Mouse (Mus musculus): ENCODE data around the gene Slc38a3. TPM values are rescaled to one million over a fixed set of nuclear protein-coding genes. Genes with fewer than 3 reads are reported as not detected.

The Slc38a3 gene
- polyA plus RNA-seq, 1 experiment from 2014 or later = 7.2 TPM

DNA sequence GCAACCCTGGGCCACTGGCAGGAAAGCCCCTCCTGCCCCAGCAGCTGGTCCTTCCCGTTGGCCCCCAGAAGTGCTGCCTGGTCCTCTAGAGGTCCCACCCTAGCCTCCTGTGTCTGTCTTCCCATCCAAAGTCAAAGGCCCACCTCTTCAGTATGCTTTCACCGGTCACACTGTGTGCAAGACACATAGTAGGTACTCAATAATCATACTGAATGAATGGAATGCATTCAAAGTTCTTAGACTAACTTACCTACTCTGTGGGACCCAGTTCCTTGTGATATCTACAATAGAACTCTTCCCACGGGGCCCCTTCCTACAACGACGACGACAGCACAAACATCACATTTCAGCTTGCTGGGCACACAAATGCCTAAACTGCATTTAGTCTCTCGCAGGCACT, 4.0 kb downstream of the Slc38a3 start:
- Histone ChIP-seq H3K36me3 (ENCODE audit: control insufficient read depth, insufficient read depth, low read length) (no peaks in the 10 kb centered on the region), H3K4me3 (ENCODE audit: low read depth, low read length) (no peak overlapping the region), H3K9me3 (ENCODE audit: control insufficient read depth, low read length) (no peaks in the 10 kb centered on the region), H3K9ac (ENCODE audit: low read length) (no peak overlapping the region), H3K4me1 (ENCODE audit: control insufficient read depth, insufficient read depth, low read length) (peaks cover 23% of the 10 kb centered on the region), H3K4me2 (ENCODE audit: low read depth) (no peak overlapping the region), H3K27me3 (ENCODE audit: control insufficient read depth, insufficient read depth, low read length) (peaks cover 11% of the 10 kb centered on the region), H3K27ac (ENCODE audit: low read depth, low read length) (no peak overlapping the region)
- no peak for DNase-seq (ENCODE audit: low spot score)
- WGBS = 82% methylated on average over 7 of the region's 7 CpGs
- ATAC-seq (ENCODE audit: insufficient read depth, low FRiP score, low TSS enrichment) = no peak

GRCm38 (mm10) chr9:107663525-107663924, 5.8 kb downstream of the Slc38a3 start:
- H3K36me3 ChIP-seq (ENCODE audit: control insufficient read depth, insufficient read depth, low read length) = no peaks in the 10 kb centered on the region
- DNase-seq (ENCODE audit: low spot score) = no peak
- no peaks in the 10 kb centered on the region for H3K9me3 ChIP-seq (ENCODE audit: control insufficient read depth, low read length)
- no peak for ATAC-seq (ENCODE audit: insufficient read depth, low FRiP score, low TSS enrichment)
- no peak overlapping the region for H3K4me3 ChIP-seq (ENCODE audit: low read depth, low read length)
- H3K9ac ChIP-seq (ENCODE audit: low read length) = no peak overlapping the region
- 36% methylated on average over 9 of the region's 9 CpGs for WGBS
- H3K27ac ChIP-seq (ENCODE audit: low read depth, low read length) = no peak overlapping the region
- peaks cover 11% of the 10 kb centered on the region for H3K27me3 ChIP-seq (ENCODE audit: control insufficient read depth, insufficient read depth, low read length)
- peaks cover 23% of the 10 kb centered on the region for H3K4me1 ChIP-seq (ENCODE audit: control insufficient read depth, insufficient read depth, low read length)
- no peak overlapping the region for H3K4me2 ChIP-seq (ENCODE audit: low read depth)

DNA sequence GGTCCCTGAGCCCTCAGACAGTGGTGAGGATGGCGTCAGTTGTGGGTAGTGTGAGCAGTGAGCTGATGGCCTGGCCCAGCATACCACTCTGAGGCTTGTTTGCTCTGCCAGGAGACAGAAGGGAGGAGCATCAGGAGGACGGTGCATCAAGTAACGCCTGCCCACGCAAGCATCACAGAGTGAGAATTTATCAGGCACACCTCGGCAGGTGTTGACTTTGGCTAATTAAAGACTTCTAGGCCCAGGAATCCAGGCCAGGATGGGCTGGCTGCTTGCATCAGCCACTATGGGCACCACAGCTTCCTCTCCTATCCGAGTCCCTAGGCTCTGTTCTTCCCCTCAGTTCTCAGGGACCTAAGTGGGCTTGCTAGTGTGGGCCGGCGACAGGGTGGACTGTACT, 7.0 kb downstream of the Slc38a3 start:
- DNase-seq (ENCODE audit: low spot score) (no peak), ATAC-seq (ENCODE audit: insufficient read depth, low FRiP score, low TSS enrichment) (no peak)
- no peaks in the 10 kb centered on the region for H3K36me3 ChIP-seq (ENCODE audit: control insufficient read depth, insufficient read depth, low read length)
- 80% methylated on average over 8 of the region's 8 CpGs for WGBS
- H3K9ac ChIP-seq (ENCODE audit: low read length) = no peak overlapping the region
- peaks cover 18% of the 10 kb centered on the region for H3K4me1 ChIP-seq (ENCODE audit: control insufficient read depth, insufficient read depth, low read length)
- H3K27me3 ChIP-seq (ENCODE audit: control insufficient read depth, insufficient read depth, low read length) = peaks cover 11% of the 10 kb centered on the region
- no peak overlapping the region for H3K27ac ChIP-seq (ENCODE audit: low read depth, low read length)
- no peak overlapping the region for H3K4me3 ChIP-seq (ENCODE audit: low read depth, low read length)
- no peak overlapping the region for H3K4me2 ChIP-seq (ENCODE audit: low read depth)
- H3K9me3 ChIP-seq (ENCODE audit: control insufficient read depth, low read length) = no peaks in the 10 kb centered on the region

DNA sequence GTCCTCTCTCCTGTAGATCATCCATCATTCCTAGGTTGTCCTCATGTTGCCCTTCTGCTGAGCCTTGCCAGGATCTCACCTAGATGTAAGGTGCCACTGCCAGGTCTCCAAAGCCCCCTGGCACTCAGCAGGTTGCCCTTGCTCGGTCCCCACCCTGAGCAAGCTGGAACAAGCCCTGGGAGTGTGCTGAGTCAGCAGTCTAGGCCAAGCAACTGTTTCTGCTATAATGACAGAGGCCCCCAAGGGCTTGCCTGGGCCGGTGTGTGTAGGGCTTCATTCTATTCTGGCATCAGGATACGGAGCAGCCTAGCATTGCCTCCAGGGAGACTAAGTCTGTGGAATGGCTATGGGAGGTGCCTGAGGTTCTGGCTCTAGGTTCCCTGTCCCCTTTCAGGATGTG, 8.6 kb downstream of the Slc38a3 start:
- 75% methylated on average over 3 of the region's 3 CpGs for WGBS
- H3K27me3 ChIP-seq (ENCODE audit: control insufficient read depth, insufficient read depth, low read length) = peaks cover 3% of the 10 kb centered on the region
- H3K9ac ChIP-seq (ENCODE audit: low read length) = no peak overlapping the region

DNA sequence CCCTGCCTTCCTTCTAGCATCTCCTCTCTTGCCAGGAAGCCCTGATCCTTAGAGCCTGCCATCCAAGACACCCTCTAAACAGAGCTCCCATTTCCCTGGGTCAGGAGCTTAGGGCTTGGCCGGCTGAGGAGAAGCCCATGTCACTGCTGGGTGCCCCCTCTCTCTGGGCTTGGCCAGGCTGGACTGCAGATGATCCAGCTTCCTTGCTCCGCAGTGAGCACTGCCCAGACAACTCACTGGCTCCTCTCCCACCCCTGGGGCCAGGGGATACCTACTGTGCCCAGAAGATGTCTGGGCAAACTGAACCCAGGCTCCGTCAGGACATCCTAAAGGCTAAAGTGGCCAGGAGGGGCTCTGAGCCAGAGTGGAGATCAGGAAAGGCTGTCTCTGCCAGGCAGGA, 9.4 kb downstream of the Slc38a3 start:
- peaks cover 4% of the 10 kb centered on the region; the same call in 1 of the 2 replicates for H3K4me1 ChIP-seq (ENCODE audit: control insufficient read depth, insufficient read depth, low read length)

More for the DNA sequence above, 8.6 kb downstream of the Slc38a3 start:
- no peak overlapping the region for H3K4me2 ChIP-seq (ENCODE audit: low read depth)
- peaks cover 4% of the 10 kb centered on the region; the same call in 1 of the 2 replicates for H3K4me1 ChIP-seq (ENCODE audit: control insufficient read depth, insufficient read depth, low read length)
- no peaks in the 10 kb centered on the region for H3K36me3 ChIP-seq (ENCODE audit: control insufficient read depth, insufficient read depth, low read length)
- ATAC-seq (ENCODE audit: insufficient read depth, low FRiP score, low TSS enrichment) = no peak
- H3K9me3 ChIP-seq (ENCODE audit: control insufficient read depth, low read length) = no peaks in the 10 kb centered on the region
- DNase-seq (ENCODE audit: low spot score) = no peak
- H3K4me3 ChIP-seq (ENCODE audit: low read depth, low read length) = no peak overlapping the region
- H3K27ac ChIP-seq (ENCODE audit: low read depth, low read length) = no peak overlapping the region

DNA sequence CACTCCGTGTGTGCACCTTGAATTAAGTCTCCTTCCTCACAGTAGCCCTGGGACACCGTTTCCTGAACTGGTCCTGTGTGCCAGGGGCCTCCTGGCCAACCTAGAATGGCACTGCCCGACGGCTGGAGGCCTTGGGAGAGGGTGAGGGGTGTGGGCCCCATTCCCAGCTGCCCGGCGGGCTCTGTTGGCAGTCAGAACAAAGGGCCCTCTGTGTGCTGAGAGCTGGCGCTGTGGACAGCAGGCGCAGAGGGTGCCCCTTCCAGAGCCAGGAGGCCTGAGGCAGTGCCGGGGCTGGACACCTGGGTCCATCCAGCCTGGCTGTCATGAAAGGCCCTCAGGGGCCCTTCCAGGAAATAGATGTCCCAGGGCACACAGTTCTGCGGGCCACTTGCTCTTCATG, 9.8 kb downstream of the Slc38a3 start:
- 86% methylated on average over 10 of the region's 10 CpGs for WGBS
- no peak overlapping the region for H3K9ac ChIP-seq (ENCODE audit: low read length)
- ATAC-seq (ENCODE audit: insufficient read depth, low FRiP score, low TSS enrichment) (no peak), DNase-seq (ENCODE audit: low spot score) (no peak)
- H3K4me2 ChIP-seq (ENCODE audit: low read depth) = no peak overlapping the region
- H3K27ac ChIP-seq (ENCODE audit: low read depth, low read length) = no peak overlapping the region
- H3K27me3 ChIP-seq (ENCODE audit: control insufficient read depth, insufficient read depth, low read length) = no peaks in the 10 kb centered on the region
- H3K36me3 ChIP-seq (ENCODE audit: control insufficient read depth, insufficient read depth, low read length) = no peaks in the 10 kb centered on the region
- no peaks in the 10 kb centered on the region for H3K9me3 ChIP-seq (ENCODE audit: control insufficient read depth, low read length)
- H3K4me1 ChIP-seq (ENCODE audit: control insufficient read depth, insufficient read depth, low read length) = peaks cover 4% of the 10 kb centered on the region; the same call in 1 of the 2 replicates
- H3K4me3 ChIP-seq (ENCODE audit: low read depth, low read length) = no peak overlapping the region

More for the DNA sequence above, 9.4 kb downstream of the Slc38a3 start:
- no peak for ATAC-seq (ENCODE audit: insufficient read depth, low FRiP score, low TSS enrichment)
- H3K27ac ChIP-seq (ENCODE audit: low read depth, low read length) = no peak overlapping the region
- H3K9me3 ChIP-seq (ENCODE audit: control insufficient read depth, low read length) = no peaks in the 10 kb centered on the region
- 93% methylated on average over 3 of the region's 3 CpGs for WGBS
- H3K4me2 ChIP-seq (ENCODE audit: low read depth) = no peak overlapping the region
- DNase-seq (ENCODE audit: low spot score) = no peak
- H3K4me3 ChIP-seq (ENCODE audit: low read depth, low read length) = no peak overlapping the region
- H3K36me3 ChIP-seq (ENCODE audit: control insufficient read depth, insufficient read depth, low read length) = no peaks in the 10 kb centered on the region
- no peak overlapping the region for H3K9ac ChIP-seq (ENCODE audit: low read length)
- H3K27me3 ChIP-seq (ENCODE audit: control insufficient read depth, insufficient read depth, low read length) = no peaks in the 10 kb centered on the region

- H3K27me3 ChIP-seq (ENCODE audit: control insufficient read depth, insufficient read depth, low read length) = no peaks in the 10 kb centered on the region
- H3K4me3 ChIP-seq (ENCODE audit: low read depth, low read length) = no peak overlapping the region
- H3K4me2 ChIP-seq (ENCODE audit: low read depth) = no peak overlapping the region
- no peak for ATAC-seq (ENCODE audit: insufficient read depth, low FRiP score, low TSS enrichment)
- DNase-seq (ENCODE audit: low spot score) = no peak
- H3K9ac ChIP-seq (ENCODE audit: low read length) = no peak overlapping the region
- no peak overlapping the region for H3K27ac ChIP-seq (ENCODE audit: low read depth, low read length)
- H3K36me3 ChIP-seq (ENCODE audit: control insufficient read depth, insufficient read depth, low read length) = no peaks in the 10 kb centered on the region
- WGBS = 86% methylated on average over 6 of the region's 6 CpGs
- H3K4me1 ChIP-seq (ENCODE audit: control insufficient read depth, insufficient read depth, low read length) = no peaks in the 10 kb centered on the region; the same call in 1 of the 2 replicates
- no peaks in the 10 kb centered on the region for H3K9me3 ChIP-seq (ENCODE audit: control insufficient read depth, low read length)
Measured at GRCm38 (mm10) chr9:107658096-107658495, 11.2 kb downstream of the Slc38a3 start.

- H3K9ac ChIP-seq (ENCODE audit: low read length) = no peak overlapping the region
- no peaks in the 10 kb centered on the region for H3K9me3 ChIP-seq (ENCODE audit: control insufficient read depth, low read length)
- no peak overlapping the region for H3K4me3 ChIP-seq (ENCODE audit: low read depth, low read length)
- no peaks in the 10 kb centered on the region for H3K36me3 ChIP-seq (ENCODE audit: control insufficient read depth, insufficient read depth, low read length)
- no peaks in the 10 kb centered on the region for H3K4me1 ChIP-seq (ENCODE audit: control insufficient read depth, insufficient read depth, low read length)
- WGBS = 87% methylated on average over 5 of the region's 5 CpGs
- ATAC-seq (ENCODE audit: insufficient read depth, low FRiP score, low TSS enrichment) (no peak), DNase-seq (ENCODE audit: low spot score) (no peak)
- no peak overlapping the region for H3K27ac ChIP-seq (ENCODE audit: low read depth, low read length)
- no peaks in the 10 kb centered on the region for H3K27me3 ChIP-seq (ENCODE audit: control insufficient read depth, insufficient read depth, low read length)
- H3K4me2 ChIP-seq (ENCODE audit: low read depth) = no peak overlapping the region
Measured at GRCm38 (mm10) chr9:107657144-107657543, 12.2 kb downstream of the Slc38a3 start.

- no peak for ATAC-seq (ENCODE audit: insufficient read depth, low FRiP score, low TSS enrichment)
Measured at GRCm38 (mm10) chr9:107654585-107654984, 14.7 kb downstream of the Slc38a3 start.

More at GRCm38 (mm10) chr9:107654585-107654984, 14.7 kb downstream of the Slc38a3 start:
- H3K4me1 ChIP-seq (ENCODE audit: control insufficient read depth, insufficient read depth, low read length) = no peaks in the 10 kb centered on the region
- no peak overlapping the region for H3K27ac ChIP-seq (ENCODE audit: low read depth, low read length)
- no peak overlapping the region for H3K4me3 ChIP-seq (ENCODE audit: low read depth, low read length)
- no peaks in the 10 kb centered on the region for H3K9me3 ChIP-seq (ENCODE audit: control insufficient read depth, low read length)
- no peak overlapping the region for H3K9ac ChIP-seq (ENCODE audit: low read length)
- DNase-seq (ENCODE audit: low spot score) = no peak
- H3K36me3 ChIP-seq (ENCODE audit: control insufficient read depth, insufficient read depth, low read length) = no peaks in the 10 kb centered on the region
- no peaks in the 10 kb centered on the region for H3K27me3 ChIP-seq (ENCODE audit: control insufficient read depth, insufficient read depth, low read length)
- H3K4me2 ChIP-seq (ENCODE audit: low read depth) = no peak overlapping the region
- WGBS = 87% methylated on average over 3 of the region's 4 CpGs

Data from neural tube, embryonic 11.5 days (tissue).